Comparison of ENCODE assay signal across 9 mouse cellular contexts in the genomic region with DNA sequence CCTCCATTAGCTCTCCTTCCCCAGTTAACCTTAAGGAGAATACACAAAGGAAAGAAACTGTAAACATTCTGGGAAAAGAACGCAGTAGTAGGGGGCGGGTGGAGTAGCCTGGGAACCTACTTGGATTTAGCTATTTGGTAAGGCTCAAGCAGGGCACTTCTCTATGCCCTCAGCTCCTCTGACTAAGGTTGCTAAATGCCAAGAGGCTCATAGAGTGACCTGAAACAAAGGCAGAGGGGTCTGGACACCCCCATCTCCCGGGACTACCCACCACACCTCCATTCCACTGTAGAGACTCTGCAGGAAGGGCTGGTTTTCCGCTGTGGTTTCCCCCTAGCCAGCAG.
DNase-seq lines count a peak whose midpoint lies in the region; ATAC-seq and TF ChIP-seq lines count a peak whose summit lies in the region.
"Had no signal": no experiment of that assay in that cellular context is flagged by ENCODE, and none has a peak within 500 bp of the region (broad histone marks: within the 10 kb centered on the region; RNA-seq: fewer than 3 reads in every experiment).

No protein-coding gene starts in this region.

- no peak overlapping the region for H3K4me3 ChIP-seq in kidney, postnatal 0 days (replicated peaks; ENCODE audit: low read depth, low read length)
- H3K4me3 ChIP-seq in kidney, adult 2 months (ENCODE audit: insufficient read depth, low read depth, low read length), result no peak overlapping the region
- no peak overlapping the region for H3K4me3 ChIP-seq in forebrain, embryonic 12.5 days (replicated peaks)
- no peak overlapping the region for H3K4me3 ChIP-seq in intestine, embryonic 16.5 days (ENCODE audit: low read length)
- H3K4me3 ChIP-seq in neural tube, embryonic 14.5 days (ENCODE audit: low read depth, low read length), result no peak overlapping the region

- no peak overlapping the region for H3K9ac ChIP-seq in kidney, postnatal 0 days (ENCODE audit: low read depth, low read length)
- peak overlapping the region; percentile 49; the same call in 1 of the 2 replicates for H3K9ac ChIP-seq in forebrain, embryonic 12.5 days
- no peak overlapping the region for H3K9ac ChIP-seq in intestine, embryonic 16.5 days (ENCODE audit: low read depth, low read length)
- no peak overlapping the region for H3K9ac ChIP-seq in neural tube, embryonic 14.5 days (replicated peaks; ENCODE audit: low read depth, low read length)
- H3K9ac ChIP-seq: liver, embryonic 14.5 days had no signal

- H3K4me2 ChIP-seq in kidney, postnatal 0 days (ENCODE audit: low read length), result peak overlapping the region; percentile 48; the same call in 1 of the 2 replicates
- H3K4me2 ChIP-seq in forebrain, embryonic 12.5 days, result 0 out of 2 replicates have a peak overlapping the region, but pooled peaks have one; percentile 51
- no peak overlapping the region for H3K4me2 ChIP-seq in intestine, embryonic 16.5 days (ENCODE audit: low read depth, low read length)
- H3K4me2 ChIP-seq in neural tube, embryonic 14.5 days (ENCODE audit: low read depth, low read length), result peak overlapping the region; percentile 52; the same call in 1 of the 2 replicates

- no peak for TF ChIP-seq POLR2A in kidney, adult 2 months (IDR thresholded peaks at IDR 0.05; ENCODE audit: low read depth, low read length)

- no peak for TF ChIP-seq CTCF in kidney, postnatal 0 days (IDR thresholded peaks at IDR 0.05; ENCODE audit: low read depth)
- TF ChIP-seq CTCF in kidney, adult 2 months (conservative IDR thresholded peaks at IDR 0.05; ENCODE audit: insufficient read depth, insufficient read length, low read depth, low read length), result no peak

- no peak overlapping the region for H3K27ac ChIP-seq in kidney, postnatal 0 days
- no peak overlapping the region for H3K27ac ChIP-seq in kidney, adult 2 months (ENCODE audit: insufficient read depth, low read depth, low read length)
- H3K27ac ChIP-seq in forebrain, embryonic 12.5 days, result no peak overlapping the region
- H3K27ac ChIP-seq in intestine, embryonic 16.5 days (ENCODE audit: low read length), result no peak overlapping the region
- H3K27ac ChIP-seq in neural tube, embryonic 14.5 days (ENCODE audit: low read depth, low read length), result no peak overlapping the region
- H3K27ac ChIP-seq: liver, embryonic 14.5 days had no signal

- no peaks in the 10 kb centered on the region for H3K36me3 ChIP-seq in kidney, postnatal 0 days (ENCODE audit: insufficient read depth, low read length)
- no peaks in the 10 kb centered on the region for H3K36me3 ChIP-seq in kidney, adult 2 months (ENCODE audit: control insufficient read depth, insufficient read depth, low read length)
- no peaks in the 10 kb centered on the region for H3K36me3 ChIP-seq in forebrain, embryonic 12.5 days (replicated peaks)
- no peaks in the 10 kb centered on the region for H3K36me3 ChIP-seq in intestine, embryonic 16.5 days (ENCODE audit: control insufficient read depth, insufficient read depth, low read length)
- H3K36me3 ChIP-seq in neural tube, embryonic 14.5 days (ENCODE audit: control insufficient read depth, insufficient read depth, low read length), result no peaks in the 10 kb centered on the region

- ATAC-seq in kidney, postnatal 0 days (replicated peaks; ENCODE audit: low FRiP score, low read depth), result peak; percentile 40; the same call in 1 of the 2 replicates
- ATAC-seq in forebrain, embryonic 12.5 days (ENCODE audit: low FRiP score), result peak; percentile 34; the same call in 1 of the 2 replicates
- ATAC-seq in intestine, embryonic 16.5 days, result 0 out of 2 replicates have a peak, but pooled peaks have one; percentile 16
- ATAC-seq in neural tube, embryonic 14.5 days (ENCODE audit: low read depth), result peak; percentile 22; the same call in 1 of the 2 replicates

- WGBS in kidney, postnatal 0 days, result 48% methylated on average over 4 of the region's 4 CpGs
- 54% methylated on average over 4 of the region's 4 CpGs for WGBS in kidney, adult 2 months
- 50% methylated on average over 4 of the region's 4 CpGs for WGBS in forebrain, embryonic 12.5 days
- 39% methylated on average over 4 of the region's 4 CpGs for WGBS in intestine, embryonic 16.5 days
- 42% methylated on average over 4 of the region's 4 CpGs for WGBS in neural tube, embryonic 14.5 days

- H3K9me3 ChIP-seq in kidney, postnatal 0 days (replicated peaks; ENCODE audit: low read length), result no peaks in the 10 kb centered on the region
- H3K9me3 ChIP-seq in forebrain, embryonic 12.5 days, result no peaks in the 10 kb centered on the region
- no peaks in the 10 kb centered on the region for H3K9me3 ChIP-seq in intestine, embryonic 16.5 days (ENCODE audit: control insufficient read depth, low read length)
- H3K9me3 ChIP-seq in neural tube, embryonic 14.5 days (ENCODE audit: control insufficient read depth, low read length), result no peaks in the 10 kb centered on the region

- no peaks in the 10 kb centered on the region for H3K27me3 ChIP-seq in kidney, postnatal 0 days (ENCODE audit: insufficient read depth, low read length)
- H3K27me3 ChIP-seq in kidney, adult 2 months (replicated peaks; ENCODE audit: control insufficient read depth, insufficient read depth, low read length), result no peaks in the 10 kb centered on the region
- H3K27me3 ChIP-seq in forebrain, embryonic 12.5 days, result no peaks in the 10 kb centered on the region
- no peaks in the 10 kb centered on the region for H3K27me3 ChIP-seq in intestine, embryonic 16.5 days (replicated peaks; ENCODE audit: control insufficient read depth, insufficient read depth, low read length)
- no peaks in the 10 kb centered on the region for H3K27me3 ChIP-seq in neural tube, embryonic 14.5 days (ENCODE audit: control insufficient read depth, insufficient read depth, low read length)

- no peak for DNase-seq in kidney, postnatal 0 days (ENCODE audit: low spot score)
- no peak for DNase-seq in kidney, adult 2 months
- DNase-seq in ovary, postnatal 14 days (ENCODE audit: low spot score), result no peak
- DNase-seq in urinary bladder, postnatal 4 days (ENCODE audit: low spot score in 2 of 2), result no peak
- no peak for DNase-seq in adrenal gland, postnatal 25 days

- H3K4me1 ChIP-seq in kidney, postnatal 0 days (replicated peaks; ENCODE audit: insufficient read depth, low read length), result no peaks in the 10 kb centered on the region
- no peaks in the 10 kb centered on the region for H3K4me1 ChIP-seq in kidney, adult 2 months (ENCODE audit: control insufficient read depth, insufficient read depth, low read length)
- peaks cover 16% of the 10 kb centered on the region for H3K4me1 ChIP-seq in forebrain, embryonic 12.5 days
- no peaks in the 10 kb centered on the region for H3K4me1 ChIP-seq in intestine, embryonic 16.5 days (ENCODE audit: control insufficient read depth, insufficient read depth, low read length)
- peaks cover 11% of the 10 kb centered on the region; the same call in 1 of the 2 replicates for H3K4me1 ChIP-seq in neural tube, embryonic 14.5 days (ENCODE audit: control insufficient read depth, insufficient read depth, low read length)
